Mouse (Mus musculus) embryonic facial prominence, embryonic 11.5 days (tissue): ENCODE results near the gene Frem2. TPM values are rescaled to one million over a fixed set of nuclear protein-coding genes. Genes with fewer than 3 reads are reported as not detected.

Source experiments
- ATAC-seq: fragments of 200-750 bp; cut with Nextera tagmentation; replicated peaks from 2 replicates; pipeline ENCODE4 v1.8.0; 2017; ENCODE audit warnings: low read depth; ENCODE audit not compliant: insufficient number of reproducible peaks, low FRiP score, low TSS enrichment
- DNase-seq: peaks from one replicate; pipeline ENCODE4 v3.0.0-alpha.2; 2015; ENCODE audit warnings: low spot score
- H3K27ac ChIP-seq: fragments of 300-500 bp; sonication (generic); replicated peaks from 2 replicates; pipeline ENCODE4 v1.5.1; 2014; ENCODE audit warnings: mild to moderate bottlenecking, low read depth, low read length, control low read depth
- H3K27me3 ChIP-seq: fragments of 300-500 bp; sonication (generic); 2 replicates; pipeline ENCODE4 v1.6.1; 2014; ENCODE audit warnings: mild to moderate bottlenecking, low read length, moderate library complexity, mixed read lengths; ENCODE audit not compliant: control insufficient read depth, insufficient read depth
- H3K36me3 ChIP-seq: fragments of 300-500 bp; sonication (generic); replicated peaks from 2 replicates; pipeline ENCODE4 v1.6.1; 2014; ENCODE audit warnings: low read depth, mild to moderate bottlenecking, low read length, moderate library complexity, mixed read lengths; ENCODE audit not compliant: control insufficient read depth, insufficient read depth
- H3K4me1 ChIP-seq: fragments of 300-500 bp; sonication (generic); 2 replicates; pipeline ENCODE4 v1.6.1; 2014; ENCODE audit warnings: low read length, mixed read lengths; ENCODE audit not compliant: control insufficient read depth, insufficient read depth
- H3K4me2 ChIP-seq: fragments of 300-500 bp; sonication (generic); 2 replicates; pipeline ENCODE4 v1.6.1; 2014; ENCODE audit warnings: low read depth, mild to moderate bottlenecking, control low read depth, low read length, moderate library complexity
- H3K4me3 ChIP-seq: fragments of 300-500 bp; sonication (generic); 2 replicates; pipeline ENCODE4 v1.5.1; 2014; ENCODE audit warnings: low read depth, low read length, control low read depth
- H3K9ac ChIP-seq: fragments of 300-500 bp; sonication (generic); replicated peaks from 2 replicates; pipeline ENCODE4 v1.6.1; 2014; ENCODE audit warnings: mild to moderate bottlenecking, control low read depth, low read length
- H3K9me3 ChIP-seq: fragments of 300-500 bp; sonication (generic); replicated peaks from 2 replicates; pipeline ENCODE4 v1.6.1; 2016; ENCODE audit warnings: mild to moderate bottlenecking, low read length, inconsistent platforms, mixed read lengths; ENCODE audit not compliant: control insufficient read depth
- WGBS: fragments of 180-500 bp; shearing (Covaris S2); extraction: QIAGEN DNeasy Blood & Tissue Kit; methylation state at CpG from one replicate; pipeline ENCODE4 v1.1.7; 2014; 5-methylcytosine and 5-hydroxymethylcytosine counted together
- polyA plus RNA-seq: library from polyadenylated mRNA; unstranded; fragments of >200 nt; fragmentation: Nextera tagmentation; extraction: Ambion mirVana; gene quantifications from 2 replicates; pipeline ENCODE4 v1.2.1, GENCODE M21; 2014

Gene Frem2
- polyA plus RNA-seq, 1 experiment from 2014 or later = 4.4 TPM

- H3K9ac ChIP-seq = no peak overlapping the region
- H3K27me3 ChIP-seq = no peaks in the 10 kb centered on the region
- H3K9me3 ChIP-seq = no peaks in the 10 kb centered on the region
- H3K4me1 ChIP-seq = no peaks in the 10 kb centered on the region
- no peak for ATAC-seq
- H3K36me3 ChIP-seq = no peaks in the 10 kb centered on the region
- no peak overlapping the region for H3K4me3 ChIP-seq
- no peak overlapping the region for H3K4me2 ChIP-seq
- H3K27ac ChIP-seq = no peak overlapping the region
- 79% methylated on average over 3 of the region's 3 CpGs for WGBS
- no peak for DNase-seq
These were observed 46.0 kb downstream of the Frem2 start for GRCm38 (mm10) chr3:53611106-53611505.

GRCm38 (mm10) chr3:53609851-53610250 is 47.3 kb downstream of the Frem2 start:
- H3K4me3 ChIP-seq = no peak overlapping the region
- H3K9me3 ChIP-seq = no peaks in the 10 kb centered on the region
- H3K9ac ChIP-seq = no peak overlapping the region
- no peaks in the 10 kb centered on the region for H3K27me3 ChIP-seq
- DNase-seq = no peak
- no peaks in the 10 kb centered on the region for H3K4me1 ChIP-seq
- ATAC-seq = no peak
- H3K36me3 ChIP-seq = no peaks in the 10 kb centered on the region
- H3K27ac ChIP-seq = no peak overlapping the region
- H3K4me2 ChIP-seq = no peak overlapping the region
- 42% methylated on average over 4 of the region's 4 CpGs for WGBS

GRCm38 (mm10) chr3:53600140-53600539 is 57.0 kb downstream of the Frem2 start:
- no peak for DNase-seq
- Histone ChIP-seq H3K9ac (no peak overlapping the region), H3K27me3 (no peaks in the 10 kb centered on the region), H3K4me3 (no peak overlapping the region), H3K4me2 (no peak overlapping the region), H3K9me3 (no peaks in the 10 kb centered on the region), H3K27ac (no peak overlapping the region), H3K4me1 (no peaks in the 10 kb centered on the region), H3K36me3 (no peaks in the 10 kb centered on the region)
- 32% methylated on average over 4 of the region's 4 CpGs for WGBS
- ATAC-seq = no peak

GRCm38 (mm10) chr3:53599315-53599714 is 57.8 kb downstream of the Frem2 start:
- Histone ChIP-seq H3K27ac (no peak overlapping the region), H3K9ac (no peak overlapping the region), H3K4me3 (no peak overlapping the region), H3K36me3 (no peaks in the 10 kb centered on the region), H3K4me1 (no peaks in the 10 kb centered on the region), H3K27me3 (no peaks in the 10 kb centered on the region), H3K4me2 (no peak overlapping the region), H3K9me3 (no peaks in the 10 kb centered on the region)
- 22% methylated on average over 7 of the region's 7 CpGs for WGBS
- peak; percentile 60 for DNase-seq
- no peak for ATAC-seq

- H3K9me3 ChIP-seq = no peaks in the 10 kb centered on the region
- H3K27me3 ChIP-seq = no peaks in the 10 kb centered on the region
- no peaks in the 10 kb centered on the region for H3K4me1 ChIP-seq
- H3K9ac ChIP-seq = no peak overlapping the region
- DNase-seq = peak; percentile 59
- 2% methylated on average over 9 of the region's 9 CpGs for WGBS
- no peak overlapping the region for H3K27ac ChIP-seq
- ATAC-seq = no peak
- H3K4me2 ChIP-seq = no peak overlapping the region
- H3K36me3 ChIP-seq = no peaks in the 10 kb centered on the region
- H3K4me3 ChIP-seq = no peak overlapping the region
These were observed 58.9 kb downstream of the Frem2 start for GRCm38 (mm10) chr3:53598153-53598800.

- no peak for ATAC-seq
- no peaks in the 10 kb centered on the region for H3K36me3 ChIP-seq
These were observed 62.7 kb downstream of the Frem2 start for GRCm38 (mm10) chr3:53594471-53594870.

GRCm38 (mm10) chr3:53593718-53594117 is 63.4 kb downstream of the Frem2 start:
- WGBS = 19% methylated on average over 3 of the region's 3 CpGs

More at GRCm38 (mm10) chr3:53594471-53594870, 62.7 kb downstream of the Frem2 start:
- Histone ChIP-seq H3K27ac (no peak overlapping the region), H3K4me3 (no peak overlapping the region), H3K4me1 (no peaks in the 10 kb centered on the region), H3K9ac (no peak overlapping the region), H3K9me3 (no peaks in the 10 kb centered on the region), H3K4me2 (no peak overlapping the region), H3K27me3 (no peaks in the 10 kb centered on the region)
- DNase-seq = no peak
- WGBS = 74% methylated on average over 4 of the region's 4 CpGs

GRCm38 (mm10) chr3:53592036-53592435 is 65.1 kb downstream of the Frem2 start:
- DNase-seq (no peak), ATAC-seq (no peak)
- Histone ChIP-seq H3K4me3 (no peak overlapping the region), H3K4me2 (no peak overlapping the region), H3K36me3 (no peaks in the 10 kb centered on the region), H3K27ac (no peak overlapping the region), H3K9me3 (no peaks in the 10 kb centered on the region), H3K27me3 (no peaks in the 10 kb centered on the region), H3K4me1 (no peaks in the 10 kb centered on the region), H3K9ac (no peak overlapping the region)
- WGBS = 93% methylated on average over 7 of the region's 7 CpGs

More at GRCm38 (mm10) chr3:53593718-53594117, 63.4 kb downstream of the Frem2 start:
- Histone ChIP-seq H3K9ac (no peak overlapping the region), H3K4me3 (no peak overlapping the region), H3K27me3 (no peaks in the 10 kb centered on the region), H3K36me3 (no peaks in the 10 kb centered on the region), H3K4me2 (no peak overlapping the region), H3K27ac (no peak overlapping the region), H3K9me3 (no peaks in the 10 kb centered on the region), H3K4me1 (no peaks in the 10 kb centered on the region)
- no peak for DNase-seq
- ATAC-seq = no peak
